Mouse (Mus musculus) left cerebral cortex, adult 2 months (tissue): ENCODE results near the gene A3galt2. TPM values are rescaled to one million over a fixed set of nuclear protein-coding genes. Genes with fewer than 3 reads are reported as not detected.

Experiments
- DNase-seq, 2 experiments: peaks; one replicate each; pipeline ENCODE4 v3.0.0; 2021 to 2022; ENCODE audit warnings: low spot score in 2 of 2, mixed read lengths in 1 of 2; ENCODE audit errors: extremely low spot score in 1 of 2
- H3K27ac ChIP-seq: fragments of 200-600 bp; 2 replicates; pipeline ENCODE4 v1.8.1; 2022
- H3K4me3 ChIP-seq: fragments of 200-600 bp; 2 replicates; pipeline ENCODE4 v1.8.1; 2022
- CTCF ChIP-seq: fragments of 200-600 bp; IDR thresholded peaks from 2 replicates; pipeline ENCODE4 v1.8.1; 2022; ENCODE audit warnings: antibody characterized with exemption, mild to moderate bottlenecking, moderate library complexity
- intact Hi-C: fragments of 180-260 bp; cut with DNase I; formaldehyde crosslinking; loops from one replicate; pipeline ENCODE4 v1.15.1; 2025
- long read RNA-seq, 2 experiments: library from polyadenylated mRNA; stranded (forward); transcript quantifications; one replicate each; pipeline ENCODE4 v2.0.0; 2021; ENCODE audit warnings: borderline mapping rate in 2 of 2
- total RNA-seq, 2 experiments: library from RNA; stranded (reverse); gene quantifications; 2 replicates each; pipeline ENCODE4 v1.2.3; 2021

A3galt2 gene
- under 1 TPM; 0.27 to 0.54 TPM for total RNA-seq
- long read RNA-seq, experiment 1, result 0 reads
- long read RNA-seq, experiment 2, result 0 reads

DNA sequence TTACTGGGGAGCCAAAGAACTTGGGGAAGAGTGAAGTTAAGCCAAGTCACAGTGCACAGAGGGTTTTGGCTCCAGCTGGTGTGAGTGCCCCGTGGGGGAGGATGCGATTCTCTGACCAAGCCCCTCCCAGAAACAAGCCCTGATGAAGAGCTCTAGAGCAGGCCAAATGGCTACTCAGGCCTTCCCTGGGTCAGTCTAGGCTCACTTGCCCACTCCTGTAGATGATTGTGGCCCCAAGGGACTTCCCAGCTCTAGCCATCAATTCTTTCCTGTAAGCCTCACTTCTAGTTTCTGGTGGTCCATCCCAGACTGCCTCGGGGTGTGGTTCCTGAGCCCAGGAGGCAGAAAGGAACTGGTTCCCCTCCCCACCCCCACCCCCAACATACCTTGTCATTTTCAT, at the start of gene A3galt2:
Gene A3galt2, plus strand, starts transcription at position 301 of the 400 bp plus-strand sequence.
- intact Hi-C loops, result loop anchor here (5.0 kb wide), 1 partner anchor 107 kb away; no protein-coding TSS in a partner anchor
- TF ChIP-seq CTCF, result no peak
- Histone ChIP-seq H3K27ac (no peak within 1 kb of the TSS), H3K4me3 (no peak within 1 kb of the TSS)
- no peak for DNase-seq

DNA sequence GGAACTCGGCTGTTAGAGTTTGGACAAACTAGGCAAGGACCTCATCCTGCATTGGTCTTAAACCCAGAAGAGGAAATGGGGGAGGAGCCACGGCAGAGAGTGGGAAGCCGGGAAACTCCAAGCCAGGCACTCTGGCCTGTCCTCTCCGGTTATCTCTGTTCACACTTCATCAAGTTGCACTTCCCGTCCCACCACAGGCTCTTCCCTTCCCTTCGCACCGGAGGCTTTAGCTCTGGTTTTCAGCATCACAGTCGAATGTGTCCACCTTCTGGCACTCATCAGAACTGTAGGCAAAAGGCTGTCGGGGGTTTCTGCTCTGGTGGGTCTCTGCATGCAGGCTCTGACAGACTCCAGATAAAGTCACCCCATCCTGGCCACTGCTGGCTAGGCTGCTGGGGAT, 48.5 kb upstream of the A3galt2 start:
- intact Hi-C loops, result no loop called here
- no peak overlapping the region for H3K4me3 ChIP-seq
- DNase-seq, result no peak
- H3K27ac ChIP-seq, result no peak overlapping the region
- peak; percentile 29 for TF ChIP-seq CTCF

DNA sequence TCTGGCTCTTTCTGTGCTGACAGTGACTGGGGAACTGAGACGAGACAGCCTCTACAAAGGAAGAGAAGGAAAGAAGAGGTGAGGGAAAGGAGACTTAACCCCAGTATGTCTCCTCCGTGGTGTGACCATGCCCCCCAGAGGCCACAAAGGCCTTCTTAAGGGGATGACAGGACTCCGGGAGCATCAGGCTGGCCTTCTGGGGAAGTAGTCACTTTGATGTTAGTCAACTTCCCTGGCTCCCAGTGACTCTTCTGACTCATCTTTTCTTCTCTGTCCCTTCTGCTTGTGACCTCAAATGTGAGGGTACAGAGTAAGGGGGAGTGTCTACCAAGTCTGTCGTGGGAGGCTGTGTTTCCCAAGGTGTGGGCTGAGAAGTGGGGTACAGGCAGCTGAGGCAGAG, 47.8 kb upstream of the A3galt2 start:
- Histone ChIP-seq H3K27ac (no peak overlapping the region), H3K4me3 (no peak overlapping the region)
- no peak for DNase-seq
- intact Hi-C loops, result no loop called here
- TF ChIP-seq CTCF, result no peak

DNA sequence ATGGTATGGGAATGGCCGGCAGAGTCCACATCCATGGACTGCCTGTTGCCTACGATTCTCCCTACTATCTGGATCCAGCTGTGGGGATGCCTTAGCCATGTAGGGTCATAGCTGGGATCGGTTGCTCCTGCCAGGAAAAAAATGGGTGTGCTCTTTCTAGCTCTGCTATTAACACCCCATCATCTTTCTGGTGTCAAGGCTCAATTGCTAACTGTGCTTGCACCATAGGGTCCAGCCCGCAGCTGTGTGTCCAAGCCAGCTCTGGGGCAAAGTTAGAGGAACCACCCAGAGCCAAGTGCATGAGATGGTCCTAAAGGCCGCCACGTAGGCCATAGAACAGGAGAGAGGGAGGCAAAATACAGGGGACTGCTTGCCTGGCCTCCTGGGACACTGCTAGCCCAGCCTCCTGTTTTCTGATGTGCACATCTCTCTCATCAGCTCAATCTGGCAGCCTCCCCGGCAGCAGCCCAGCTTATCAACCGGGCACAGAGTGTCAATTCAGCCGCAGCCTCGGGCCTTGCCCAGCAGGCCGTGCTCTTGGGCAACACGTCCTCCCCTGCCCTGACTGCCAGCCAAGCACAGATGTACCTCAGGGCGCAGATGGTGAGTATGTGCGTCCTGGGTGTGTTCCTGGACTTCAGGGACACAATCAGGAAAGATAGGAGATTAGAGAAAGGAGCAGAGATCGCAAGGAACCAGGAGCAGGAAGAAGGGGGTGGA, 45.9 kb upstream of the A3galt2 start:
- Histone ChIP-seq H3K27ac (no peak overlapping the region), H3K4me3 (no peak overlapping the region)
- intact Hi-C loops, result no loop called here
- no peak for TF ChIP-seq CTCF
- DNase-seq, result no peak

DNA sequence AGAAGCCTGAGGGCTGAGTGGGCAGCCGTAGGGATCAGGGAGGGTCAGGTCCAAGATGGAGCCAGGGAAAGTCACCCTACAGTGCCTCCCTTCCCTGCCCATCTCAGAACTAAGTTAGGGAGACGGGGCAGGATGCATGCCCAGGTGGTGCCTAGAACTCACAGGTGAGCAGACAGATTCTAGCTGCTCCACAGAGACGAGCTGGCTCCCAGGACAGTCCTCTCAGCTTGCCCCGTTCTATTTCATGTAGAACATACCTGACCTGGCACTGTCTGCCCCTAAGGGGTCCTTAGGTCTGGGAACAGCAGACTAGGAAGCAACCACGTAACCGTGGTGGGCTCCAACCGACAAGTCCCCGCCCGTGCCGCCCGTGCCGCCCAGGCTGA, 45.4 kb upstream of the A3galt2 start:
- intact Hi-C loops, result loop anchor here (2.0 kb wide), 1 partner anchor 149 kb away; no protein-coding TSS in a partner anchor
- TF ChIP-seq CTCF, result no peak
- Histone ChIP-seq H3K4me3 (no peak overlapping the region), H3K27ac (no peak overlapping the region)
- DNase-seq, result no peak

DNA sequence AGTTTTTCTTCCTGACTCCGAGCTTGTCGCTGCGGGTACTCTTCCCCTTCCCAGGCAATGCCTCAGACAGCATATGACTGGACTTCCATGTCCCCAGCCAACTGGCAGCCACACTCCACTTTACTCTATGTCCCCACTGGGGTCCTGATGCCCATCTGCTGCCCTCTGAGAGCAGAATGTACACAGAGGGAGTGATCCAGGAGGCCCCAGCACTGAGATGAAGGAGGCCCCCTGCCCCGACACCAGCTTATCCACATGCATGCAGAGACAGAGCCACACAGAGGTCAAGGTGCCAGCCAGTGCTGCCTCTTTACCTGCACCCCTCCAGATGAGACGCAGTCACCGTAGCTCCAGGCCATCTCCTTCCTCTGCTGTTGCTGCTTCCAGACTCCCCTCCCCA, 44.9 kb upstream of the A3galt2 start:
- no peak overlapping the region for H3K27ac ChIP-seq
- TF ChIP-seq CTCF, result no peak
- no peak for DNase-seq
- no peak overlapping the region for H3K4me3 ChIP-seq
- intact Hi-C loops, result loop anchor here (2.0 kb wide), 1 partner anchor 149 kb away; no protein-coding TSS in a partner anchor

DNA sequence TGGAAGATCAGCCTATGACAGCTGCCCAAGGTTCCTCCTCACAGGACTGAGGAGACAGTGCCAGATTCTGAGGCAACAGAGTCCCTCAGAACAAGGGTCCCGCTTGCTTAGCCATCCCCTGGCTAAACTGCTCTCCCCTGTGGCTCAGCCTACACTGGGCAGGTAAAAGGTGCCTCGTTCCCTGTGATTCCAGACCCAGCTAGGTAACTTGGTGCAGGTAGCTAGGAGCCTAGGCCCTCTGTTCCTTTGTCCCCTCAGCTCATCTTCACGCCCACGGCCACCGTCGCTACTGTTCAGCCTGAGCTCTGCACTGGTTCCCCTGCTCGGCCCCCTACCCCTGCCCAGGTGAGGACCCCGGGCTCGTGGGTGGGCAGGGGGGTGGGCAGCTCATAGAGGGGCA, 44.4 kb upstream of the A3galt2 start:
- TF ChIP-seq CTCF, result no peak
- intact Hi-C loops, result loop anchor here (1.0 to 2.0 kb wide), 3 partner anchors 66 to 148 kb away; no protein-coding TSS in a partner anchor
- Histone ChIP-seq H3K27ac (no peak overlapping the region), H3K4me3 (no peak overlapping the region)
- no peak for DNase-seq

DNA sequence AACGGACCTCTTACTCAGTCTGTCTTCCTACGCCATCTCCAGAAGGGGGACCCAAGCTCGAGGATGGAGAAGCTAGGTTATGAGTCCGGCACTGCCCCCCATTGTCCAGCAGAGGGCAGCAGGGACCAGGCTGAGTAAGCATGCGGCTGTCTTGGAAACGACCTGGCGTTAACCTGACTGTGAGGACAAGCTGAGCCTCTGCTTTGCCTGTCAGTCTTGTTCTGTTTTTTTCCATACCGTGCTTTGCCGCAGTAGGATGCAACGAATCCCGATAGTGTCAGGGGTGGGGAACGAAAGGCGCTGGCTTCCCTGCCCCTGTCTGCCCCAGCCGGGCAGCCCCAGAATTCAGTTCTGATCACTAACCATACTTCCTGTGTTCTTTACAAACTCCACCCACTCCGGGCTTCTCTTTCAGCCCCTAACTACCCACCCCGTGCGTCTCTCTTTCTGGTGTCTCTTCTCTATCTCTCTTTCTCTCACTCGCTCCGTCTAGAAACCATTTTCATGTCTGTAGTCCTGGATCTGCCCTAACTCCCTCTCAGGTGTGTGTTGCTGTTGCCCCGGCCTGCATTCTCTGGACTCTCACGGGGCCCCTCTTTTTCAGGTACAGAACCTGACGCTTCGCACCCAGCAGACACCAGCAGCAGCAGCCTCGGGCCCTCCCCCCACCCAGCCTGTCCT, 43.6 kb upstream of the A3galt2 start:
- peak; percentile 100 for TF ChIP-seq CTCF
- intact Hi-C loops, result loop anchor here (1.0 to 2.0 kb wide), 3 partner anchors 65 to 147 kb away; no protein-coding TSS in a partner anchor
- no peak overlapping the region for H3K4me3 ChIP-seq
- H3K27ac ChIP-seq, result peak overlapping the region; percentile 47; the same call in 1 of the 2 replicates
- peak; percentile 90 to 93 for DNase-seq

DNA sequence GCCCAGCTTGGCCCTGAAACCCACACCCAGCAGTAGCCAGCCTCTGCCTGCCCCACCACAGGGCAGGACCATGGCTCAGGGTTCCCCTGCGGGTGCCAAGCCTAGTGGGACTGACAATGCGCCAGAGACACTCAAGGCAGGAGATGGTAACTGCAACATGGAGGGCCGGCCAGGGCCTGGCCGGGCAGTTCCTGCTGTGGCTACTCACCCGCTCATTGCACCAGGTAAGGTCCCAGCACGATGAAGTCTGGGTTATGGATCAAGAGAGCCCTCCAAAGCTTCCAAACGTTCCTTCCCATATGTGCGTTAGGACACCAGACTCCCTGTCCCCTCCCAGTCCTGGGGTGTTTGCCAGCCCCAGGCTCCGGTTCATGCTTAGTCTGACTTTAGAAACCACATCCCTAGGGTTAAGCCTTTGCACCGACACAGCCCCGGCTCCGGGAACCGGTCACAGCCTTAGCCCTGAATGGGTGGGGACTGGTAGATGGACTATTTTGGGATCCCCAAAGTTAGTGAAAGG, 43.0 kb upstream of the A3galt2 start:
- intact Hi-C loops, result no loop called here
- Histone ChIP-seq H3K4me3 (no peak overlapping the region), H3K27ac (peak overlapping the region; percentile 47; the same call in 1 of the 2 replicates)
- no peak for TF ChIP-seq CTCF
- DNase-seq, result no peak

DNA sequence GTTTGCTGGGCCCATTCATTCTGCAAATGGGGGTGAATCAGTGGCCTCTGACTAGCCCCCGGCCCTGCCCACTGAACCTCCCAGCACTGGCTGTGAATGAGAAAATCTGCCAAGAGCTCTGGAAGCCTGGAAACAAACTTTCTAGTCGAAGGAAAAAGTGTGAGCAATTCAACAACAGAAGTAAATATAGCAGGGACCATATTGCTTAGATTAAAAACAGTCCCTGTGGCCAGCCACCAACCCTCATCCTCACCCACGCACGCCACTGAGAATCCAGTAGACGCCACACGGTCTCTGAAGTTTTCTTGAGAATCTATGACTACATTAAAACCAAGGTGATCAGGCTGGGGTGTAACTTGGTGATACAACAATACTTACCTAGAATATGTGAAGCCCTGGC, 42.2 kb upstream of the A3galt2 start:
- peak overlapping the region; percentile 47; the same call in 1 of the 2 replicates for H3K27ac ChIP-seq
- no peak for DNase-seq
- intact Hi-C loops, result loop anchor here (1.0 kb wide), 1 partner anchor 14 kb away; no protein-coding TSS in a partner anchor
- no peak overlapping the region for H3K4me3 ChIP-seq
- no peak for TF ChIP-seq CTCF

DNA sequence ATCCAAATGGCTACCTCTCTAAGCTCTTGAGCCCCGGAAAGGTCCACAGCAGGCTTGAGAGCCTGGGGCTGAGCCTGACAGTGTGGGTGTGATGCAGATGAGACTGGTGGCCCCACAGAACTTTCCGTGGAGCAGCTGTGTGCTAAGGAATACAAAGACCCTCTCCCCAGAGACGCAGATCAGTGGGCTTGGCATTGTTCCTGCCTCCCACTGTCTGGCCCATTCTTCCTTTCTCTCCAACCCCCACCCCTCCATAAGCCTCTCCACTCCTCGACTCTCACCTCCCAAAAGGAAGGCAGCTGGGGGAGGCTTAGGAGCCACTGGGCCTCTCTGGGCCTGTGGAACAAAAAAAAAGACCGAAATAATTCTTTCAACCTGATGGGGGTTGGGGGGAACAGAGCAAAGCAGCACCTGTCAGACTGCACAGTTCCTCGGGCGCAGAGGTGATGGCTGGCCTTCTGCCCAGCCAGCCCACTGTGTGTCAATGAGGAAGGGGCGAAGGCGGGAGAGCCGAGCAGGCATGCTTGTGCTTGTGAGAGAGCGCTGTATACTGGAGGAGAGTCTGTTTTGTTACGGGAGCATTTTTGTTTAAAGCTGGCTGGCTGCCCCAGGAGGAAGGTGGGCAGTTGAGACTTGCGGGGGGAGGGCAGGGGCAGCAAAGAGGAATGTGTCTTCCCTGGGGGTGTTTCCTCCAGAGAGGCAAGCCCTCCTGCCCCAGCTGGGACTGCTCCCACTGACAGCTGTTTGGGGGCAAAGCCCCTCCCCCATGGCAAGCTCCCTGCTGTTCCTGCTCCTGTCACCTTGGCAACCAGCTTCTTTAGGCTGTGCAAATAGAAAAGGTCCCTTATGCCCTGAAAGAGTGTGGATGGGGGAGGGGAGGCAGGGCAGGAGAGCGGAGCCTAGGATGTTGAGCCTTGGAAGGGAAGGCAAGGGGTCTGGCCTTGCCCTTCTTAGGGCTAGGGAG, 39.6 kb upstream of the A3galt2 start:
- no peak for TF ChIP-seq CTCF
- H3K4me3 ChIP-seq, result no peak overlapping the region
- H3K27ac ChIP-seq, result peak overlapping the region; percentile 41
- intact Hi-C loops, result no loop called here
- DNase-seq, result peak; percentile 47 to 67
